Mouse (Mus musculus): ENCODE measurements around the gene Hunk.

- no peak for TF ChIP-seq POLR2A (IDR thresholded peaks at IDR 0.05; ENCODE audit: control insufficient read depth in 1 of 2, insufficient read depth in 1 of 2, low read depth in 1 of 2, low read length in 2 of 2, poor library complexity in 1 of 2)
- TF ChIP-seq NELFE (IDR thresholded peaks at IDR 0.05; ENCODE audit: low read depth, low read length) = no peak
- TF ChIP-seq JUND (IDR thresholded peaks at IDR 0.05; ENCODE audit: low read depth, low read length) = no peak
- TF ChIP-seq KAT2A (conservative IDR thresholded peaks at IDR 0.05; ENCODE audit: low read depth, low read length) = no peak
- no peak for TF ChIP-seq GATA1 (IDR thresholded peaks at IDR 0.05; ENCODE audit: low read depth, low read length)
- no peak for TF ChIP-seq HCFC1 (IDR thresholded peaks at IDR 0.05; ENCODE audit: low read depth, low read length)
Measured at GRCm38 (mm10) chr16:90421551-90421950, 35.7 kb downstream of the Hunk start.

All from MEL (cell line).